Mouse (Mus musculus) heart, adult 2 months (tissue): Measurements from ENCODE around the gene Spast.

ENCODE experiments used
- CTCF ChIP-seq: fragments of 200-600 bp; IDR thresholded peaks from 2 replicates; pipeline ENCODE4 v1.8.1; 2022; ENCODE audit warnings: antibody characterized with exemption, mild to moderate bottlenecking, moderate library complexity
- EP300 ChIP-seq: fragments of 200-500 bp; IDR thresholded peaks from 2 replicates; pipeline ENCODE4 v1.6.1; 2011; ENCODE audit warnings: low read depth, low read length, control low read depth; ENCODE audit not compliant: insufficient read depth
- POLR2A ChIP-seq: fragments of 200-500 bp; IDR thresholded peaks from 2 replicates; pipeline ENCODE4 v1.6.1; 2011; ENCODE audit warnings: mild to moderate bottlenecking, low read depth, low read length, control low read depth; ENCODE audit not compliant: insufficient read depth

- TF ChIP-seq CTCF: no peak
- no peak for TF ChIP-seq POLR2A
- no peak for TF ChIP-seq EP300
Measured at GRCm38 (mm10) chr17:74290198-74290597, 48.6 kb upstream of the Spast start.
